Mouse (Mus musculus) bone marrow, adult 2 months (tissue): ENCODE measurements around the gene Fads1. TPM values are rescaled to one million over a fixed set of nuclear protein-coding genes. Genes with fewer than 3 reads are reported as not detected.
A peak's percentile ranks its signal among the peaks of the same experiment; 100 is the strongest.

Source experiments
- H3K27ac ChIP-seq: fragments of 200-500 bp; 2 replicates; pipeline ENCODE4 v1.5.1; 2012; ENCODE audit warnings: low read depth, mild to moderate bottlenecking, control low read depth, inconsistent platforms, low read length; ENCODE audit not compliant: control insufficient read depth, poor library complexity, insufficient read depth
- H3K4me1 ChIP-seq: fragments of 200-500 bp; 2 replicates; pipeline ENCODE4 v1.6.1; 2011; ENCODE audit warnings: low read length; ENCODE audit not compliant: control insufficient read depth, insufficient read depth
- H3K4me3 ChIP-seq: fragments of 200-500 bp; replicated peaks from 2 replicates; pipeline ENCODE3; 2011; ENCODE audit warnings: mild to moderate bottlenecking, low read depth, low read length, control low read depth; ENCODE audit not compliant: control insufficient read depth
- CTCF ChIP-seq: fragments of 200-500 bp; IDR thresholded peaks from 2 replicates; pipeline ENCODE4 v1.5.1; 2011; ENCODE audit warnings: low read length, control low read depth; ENCODE audit not compliant: control insufficient read depth, insufficient read depth
- POLR2A ChIP-seq: fragments of 200-500 bp; IDR thresholded peaks from 2 replicates; pipeline ENCODE4 v1.6.1; 2011; ENCODE audit warnings: low read depth, mild to moderate bottlenecking, control low read depth, low read length, borderline replicate concordance; ENCODE audit not compliant: control insufficient read depth
- WGBS: fragments of 180-500 bp; shearing (Covaris S2); methylation state at CpG from one replicate; pipeline ENCODE4 v1.1.7; 2018; 5-methylcytosine and 5-hydroxymethylcytosine counted together
- polyA plus RNA-seq: library from polyadenylated mRNA; stranded (reverse); fragments of >200 nt; gene quantifications from 2 replicates; pipeline ENCODE4 v1.2.4, GENCODE M21; 2011; ENCODE audit warnings: low replicate concordance; ENCODE audit not compliant: missing spikeins, insufficient read depth, insufficient read length

Gene Fads1
- 20.9 and 24.8 TPM in 2 replicates for polyA plus RNA-seq

GRCm38 (mm10) chr19:10182670-10183298, at the start of gene Fads1:
TSS of gene Fads1 (plus strand) at chr19:10182888.
- TF ChIP-seq POLR2A (peak; percentile 58; the same call in 1 of the 2 replicates), CTCF (peak; percentile 23; the same call in 1 of the 2 replicates)
- under 1% methylated on average over 70 of the region's 70 CpGs for WGBS
- H3K4me3 ChIP-seq: peak within 1 kb of the TSS; percentile 83
- peak within 1 kb of the TSS; percentile 37 for H3K27ac ChIP-seq
- H3K4me1 ChIP-seq: peaks cover 5% of the 10 kb centered on the region; the same call in 1 of the 2 replicates

GRCm38 (mm10) chr19:10134692-10135091, 48.0 kb upstream of the Fads1 start:
- no peaks in the 10 kb centered on the region for H3K4me1 ChIP-seq
- no peak overlapping the region for H3K27ac ChIP-seq
- TF ChIP-seq POLR2A: no peak
- no peak for TF ChIP-seq CTCF
- H3K4me3 ChIP-seq: no peak overlapping the region
- whole genome bisulfite sequencing: 69% methylated on average over 2 of the region's 2 CpGs

- Histone ChIP-seq H3K4me3 (no peak overlapping the region), H3K4me1 (no peaks in the 10 kb centered on the region), H3K27ac (no peak overlapping the region)
- no peak for TF ChIP-seq CTCF
- no peak for TF ChIP-seq POLR2A
- 75% methylated on average over 5 of the region's 5 CpGs for WGBS
These were observed 45.3 kb upstream of the Fads1 start for GRCm38 (mm10) chr19:10137423-10137822.

- no peak overlapping the region for H3K27ac ChIP-seq
- TF ChIP-seq CTCF (no peak), POLR2A (no peak)
- no peaks in the 10 kb centered on the region for H3K4me1 ChIP-seq
- 86% methylated on average over 6 of the region's 6 CpGs for WGBS
- H3K4me3 ChIP-seq: no peak overlapping the region
These were observed 43.0 kb upstream of the Fads1 start for GRCm38 (mm10) chr19:10139736-10140135.

GRCm38 (mm10) chr19:10143667-10144066, 39.0 kb upstream of the Fads1 start:
- Histone ChIP-seq H3K27ac (no peak overlapping the region), H3K4me1 (no peaks in the 10 kb centered on the region), H3K4me3 (no peak overlapping the region)
- no peak for TF ChIP-seq CTCF
- no peak for TF ChIP-seq POLR2A
- 61% methylated on average over 2 of the region's 2 CpGs for WGBS

- TF ChIP-seq CTCF (no peak), POLR2A (no peak)
- 56% methylated on average over 4 of the region's 4 CpGs for WGBS
- H3K27ac ChIP-seq: no peak overlapping the region
- H3K4me1 ChIP-seq: no peaks in the 10 kb centered on the region
- no peak overlapping the region for H3K4me3 ChIP-seq
These were observed 38.2 kb upstream of the Fads1 start for GRCm38 (mm10) chr19:10144464-10144863.

GRCm38 (mm10) chr19:10148555-10148954, 34.1 kb upstream of the Fads1 start:
- TF ChIP-seq CTCF: no peak
- Histone ChIP-seq H3K4me3 (no peak overlapping the region), H3K4me1 (no peaks in the 10 kb centered on the region), H3K27ac (no peak overlapping the region)
- WGBS: 85% methylated on average over 6 of the region's 6 CpGs

GRCm38 (mm10) chr19:10149189-10149588, 33.5 kb upstream of the Fads1 start:
- no peak overlapping the region for H3K27ac ChIP-seq
- TF ChIP-seq CTCF (no peak), POLR2A (no peak)
- 69% methylated on average over 3 of the region's 3 CpGs for WGBS
- no peak overlapping the region for H3K4me3 ChIP-seq
- no peaks in the 10 kb centered on the region for H3K4me1 ChIP-seq

- TF ChIP-seq POLR2A: no peak
- no peak overlapping the region for H3K27ac ChIP-seq
- no peaks in the 10 kb centered on the region for H3K4me1 ChIP-seq
- WGBS: 86% methylated on average over 2 of the region's 2 CpGs
- no peak overlapping the region for H3K4me3 ChIP-seq
These were observed 25.0 kb upstream of the Fads1 start for GRCm38 (mm10) chr19:10157725-10158124.
